Mouse (Mus musculus): ENCODE data around the gene Chrna3.

DNA sequence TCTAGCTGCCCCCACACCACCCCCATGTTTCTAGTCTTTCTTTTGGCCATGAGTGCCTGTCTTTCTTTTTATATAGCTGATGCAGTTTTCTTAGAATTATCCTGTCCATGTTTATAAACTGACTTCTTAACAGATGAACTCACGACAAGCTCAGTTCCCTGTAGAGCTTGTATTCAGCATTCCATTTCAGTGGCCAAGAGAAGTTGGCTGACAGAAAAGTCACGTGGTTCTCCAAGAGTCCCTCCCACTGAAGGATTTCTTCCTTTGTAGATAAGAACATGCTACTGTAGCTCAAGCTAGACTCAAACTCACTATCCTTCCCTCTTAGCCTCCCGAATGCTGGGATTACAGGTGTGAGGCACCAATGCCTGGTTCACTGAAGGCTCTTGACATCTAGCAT lies 9.4 kb downstream of the Chrna3 start:
- TF ChIP-seq CTCF (IDR thresholded peaks at IDR 0.05; ENCODE audit: low read depth) (no peak), EP300 (IDR thresholded peaks at IDR 0.05; ENCODE audit: low read depth) (no peak)

All from liver, postnatal 0 days (tissue).